Mouse (Mus musculus) adrenal gland, postnatal 36 days (tissue): ENCODE data around the gene Znhit2. TPM values are rescaled to one million over a fixed set of nuclear protein-coding genes. Genes with fewer than 3 reads are reported as not detected.
A peak's percentile ranks its signal among the peaks of the same experiment; 100 is the strongest.
"Not testable (repeated sequence)": the region's sequence is repeated elsewhere in the genome, so short reads cannot be mapped to it uniquely, and the experiment has no call there.

Source experiments
- DNase-seq, 2 experiments: peaks; one replicate each; pipeline ENCODE4 v3.0.0; 2021; ENCODE audit warnings: mixed read lengths in 1 of 2
- long read RNA-seq, 2 experiments: library from polyadenylated mRNA; stranded (forward); transcript quantifications; one replicate each; pipeline ENCODE4 v2.0.0; 2021; ENCODE audit warnings: borderline sequencing depth in 2 of 2
- total RNA-seq, 2 experiments: library from RNA; stranded (reverse); gene quantifications; 2 replicates each; pipeline ENCODE4 v1.2.3; 2021

Gene Znhit2
- 10 to 100 TPM; 29.7 to 34.8 TPM for total RNA-seq
- long read RNA-seq, experiment 1, transcript Znhit2-201 (1 exons, 1,281 nt) = major isoform, 94 of 94 reads
- long read RNA-seq, experiment 1, partial matches to known transcripts = 0 of 94 reads
- long read RNA-seq, experiment 1, other reads (novel, unspliced or antisense) = 0 of 94 reads
- long read RNA-seq, experiment 2, transcript Znhit2-201 (1 exons, 1,281 nt) = major isoform, 42 of 42 reads
- long read RNA-seq, experiment 2, partial matches to known transcripts = 0 of 42 reads
- long read RNA-seq, experiment 2, other reads (novel, unspliced or antisense) = 0 of 42 reads

DNA sequence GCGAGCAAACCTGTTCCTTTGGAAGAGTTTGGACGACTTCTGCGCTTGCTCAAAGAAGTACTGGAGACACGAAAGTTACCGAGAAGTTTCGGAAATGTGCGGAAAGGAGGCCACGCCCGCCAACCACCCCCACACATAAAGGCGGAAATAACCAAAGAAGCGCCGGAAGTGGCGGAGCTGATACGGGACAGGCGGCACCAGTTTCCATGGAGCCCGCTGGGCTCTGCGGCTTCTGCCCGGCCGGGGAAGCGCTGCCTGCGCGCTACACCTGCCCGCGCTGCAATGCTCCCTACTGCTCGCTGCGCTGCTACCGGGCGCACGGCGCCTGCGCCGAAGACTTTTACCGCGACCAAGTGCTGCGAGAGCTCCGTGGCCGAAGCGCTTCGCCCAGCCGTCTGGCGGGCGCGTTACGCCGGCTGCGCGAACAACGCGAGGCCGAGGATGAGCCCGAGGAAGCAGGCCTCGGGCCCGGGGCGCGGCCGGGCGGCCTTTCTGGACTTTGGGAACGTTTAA, at the start of gene Znhit2:
Gene Znhit2 (plus strand): TSS at position 172 of the 513 bp plus-strand sequence.
- peak; percentile 94 for DNase-seq

DNA sequence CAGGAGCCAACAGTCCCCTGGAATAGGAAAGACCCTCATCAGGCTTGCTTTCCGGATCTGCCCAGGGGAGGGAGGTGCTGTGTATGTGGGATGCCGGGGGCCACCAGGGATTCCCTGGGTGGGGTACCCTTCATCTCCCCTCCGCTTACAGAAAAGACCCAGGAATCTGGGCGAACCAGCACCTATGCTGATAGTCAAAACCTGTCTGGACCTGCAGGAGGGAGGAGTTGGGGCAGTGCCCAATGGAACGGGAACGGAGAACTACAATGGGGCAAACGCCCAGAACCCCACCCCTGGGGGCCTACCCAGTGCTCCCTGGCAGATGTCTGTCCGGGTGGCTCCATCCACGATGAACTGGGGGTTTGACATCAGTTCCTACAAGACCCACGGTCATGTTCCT, 47.3 kb upstream of the Znhit2 start:
- DNase-seq = no peak

DNA sequence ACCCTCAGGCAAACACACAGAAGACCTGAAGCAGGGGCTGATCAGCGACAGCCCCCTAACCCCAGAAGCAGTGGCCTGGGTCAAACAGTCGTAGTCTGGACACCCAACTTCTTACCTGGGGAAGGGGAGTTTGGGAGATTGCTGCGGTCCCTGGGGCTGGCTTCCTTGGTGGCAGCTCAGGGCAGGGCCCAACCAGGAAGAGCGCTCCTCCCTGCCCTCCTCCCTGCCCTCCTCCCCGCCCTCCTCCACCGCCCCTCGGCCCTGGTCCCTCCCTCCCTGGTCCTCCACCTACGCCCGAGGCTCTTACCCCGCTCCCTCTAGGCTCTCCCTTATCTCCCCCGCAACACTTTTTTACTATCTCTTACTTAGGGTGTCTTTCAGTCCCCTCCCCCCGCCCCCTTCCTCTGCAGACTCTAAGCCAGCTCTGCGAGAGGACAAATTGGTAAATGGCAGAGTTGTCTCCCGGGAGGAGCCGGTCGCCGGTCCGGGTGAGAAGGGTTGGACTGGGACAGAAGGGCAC, 45.9 kb upstream of the Znhit2 start:
- DNase-seq = peak; percentile 67 to 80

DNA sequence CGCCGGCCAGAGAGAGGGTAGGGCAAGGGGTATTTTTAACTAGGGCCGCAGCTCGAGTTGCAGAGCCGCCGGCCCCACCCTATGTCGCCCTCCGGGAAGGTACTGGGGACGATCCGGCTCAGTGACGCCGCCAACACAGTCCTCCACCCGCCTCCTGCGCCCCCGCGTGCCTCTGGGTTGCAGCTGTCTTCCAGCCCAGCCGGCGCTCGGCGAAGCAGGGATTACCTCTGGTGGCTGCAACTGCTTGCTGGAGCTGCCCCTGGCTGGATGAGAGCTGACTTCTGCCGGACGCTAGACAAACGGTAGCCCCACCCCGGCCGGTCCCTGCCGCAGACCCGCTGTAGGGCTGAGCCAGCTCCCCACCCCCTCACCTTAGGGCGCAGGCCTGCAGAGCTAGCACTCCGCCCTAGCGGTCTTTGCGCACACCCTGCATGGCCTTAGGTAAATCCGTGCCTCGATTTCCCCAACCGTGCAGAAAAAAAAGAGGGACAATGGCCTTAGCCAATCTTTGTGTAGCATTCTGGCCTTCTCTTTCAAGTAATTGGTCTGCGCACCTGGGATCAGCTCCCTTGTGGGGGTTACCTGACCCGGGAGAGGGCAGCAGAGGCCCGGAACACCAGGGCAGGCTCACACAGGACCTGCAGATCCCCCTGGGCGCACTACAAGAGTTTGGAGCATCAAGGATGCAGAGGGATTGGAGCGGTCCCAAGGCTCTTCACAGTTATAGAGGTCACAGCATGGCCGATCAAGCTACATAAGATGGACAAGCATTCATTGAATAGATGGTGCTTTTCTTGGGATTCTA, 45.3 kb upstream of the Znhit2 start, which contains the start of gene Capn1:
Gene Capn1 (minus strand): TSS at position 387 of the 805 bp plus-strand sequence.
- peak; percentile 83 to 86 for DNase-seq

DNA sequence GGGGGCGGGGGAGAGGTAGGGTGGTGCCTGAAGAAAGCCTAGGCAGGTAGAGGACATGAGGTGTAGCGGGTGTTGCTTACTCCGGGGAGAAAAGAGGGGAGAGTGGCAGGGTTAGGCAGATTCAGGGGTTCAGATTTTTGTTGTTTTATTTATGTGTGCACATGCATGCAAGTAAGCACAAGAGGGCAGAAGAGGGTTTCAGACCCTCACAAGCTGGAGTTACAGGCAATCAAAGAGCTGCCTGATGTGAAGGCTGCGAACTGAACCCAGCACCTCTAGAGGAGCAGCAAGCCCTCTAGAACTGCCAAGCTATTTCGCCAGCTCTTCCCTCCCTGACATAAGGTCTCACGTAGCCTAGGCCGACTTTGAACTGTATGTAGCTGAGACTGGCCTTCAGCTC, 44.5 kb upstream of the Znhit2 start:
- no peak for DNase-seq

DNA sequence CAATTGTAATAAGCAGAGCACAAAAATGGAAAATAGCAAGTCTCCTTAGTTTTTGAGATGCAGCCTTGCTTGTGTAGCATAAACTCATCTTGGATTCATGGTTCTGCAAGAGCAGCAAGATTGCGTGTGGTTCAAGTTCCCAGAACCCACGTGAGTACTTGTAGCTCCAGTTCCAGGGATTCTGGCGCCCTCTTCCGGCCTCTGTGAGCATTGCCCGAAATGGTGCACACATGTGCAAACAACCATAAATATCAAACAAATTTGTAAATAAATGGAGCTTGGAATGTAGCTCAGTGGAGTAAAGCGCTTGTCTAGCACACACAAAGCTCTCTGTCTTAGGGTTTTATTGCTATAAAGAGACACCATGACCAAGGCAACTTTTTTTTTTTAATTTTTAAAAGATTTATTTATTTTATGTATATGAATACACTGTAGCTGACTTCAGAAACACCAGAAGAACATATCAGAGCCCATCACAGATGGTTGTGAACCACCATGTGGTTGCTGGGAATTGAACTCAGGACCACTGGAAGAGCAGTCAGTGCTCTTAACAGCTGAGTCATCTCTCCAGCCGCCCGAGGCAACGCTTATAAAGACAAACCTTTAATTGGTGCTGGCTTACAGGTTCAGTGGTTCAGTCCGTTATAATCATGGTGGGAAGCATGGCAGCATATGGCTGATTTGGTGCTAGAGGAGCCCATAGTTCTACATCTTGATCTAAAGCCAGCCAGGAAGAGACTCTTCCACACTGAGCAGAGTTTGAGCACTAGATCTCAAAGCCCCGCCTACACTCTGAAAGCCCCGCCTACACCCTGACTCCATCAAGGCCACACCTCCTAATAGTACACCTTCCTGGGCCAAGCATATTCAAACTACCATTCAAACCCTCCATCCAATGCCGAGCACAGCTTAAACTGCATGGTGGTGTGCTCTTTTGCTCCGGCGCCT, 42.6 kb upstream of the Znhit2 start:
- DNase-seq = peak; percentile 91 to 92

DNA sequence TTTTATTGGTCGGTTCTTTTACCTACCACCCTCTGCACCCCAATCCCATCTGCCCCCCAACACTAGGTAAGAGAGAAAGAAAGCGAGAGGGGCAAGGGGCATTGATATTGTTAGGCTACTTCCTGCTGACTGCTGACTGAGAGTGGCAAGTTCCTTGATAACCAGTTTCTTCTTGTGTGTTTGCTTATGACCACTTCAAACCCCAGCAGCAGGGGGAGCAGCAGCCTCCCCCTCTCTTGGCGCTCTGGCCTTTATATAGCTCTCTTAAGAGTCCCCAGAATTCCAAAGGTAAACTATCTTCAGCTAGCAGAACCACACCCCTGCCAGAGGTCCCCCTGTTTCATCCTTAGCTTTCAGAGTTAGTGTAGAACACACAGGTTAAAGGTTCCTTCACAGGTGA, 40.7 kb upstream of the Znhit2 start:
- DNase-seq = no peak

DNA sequence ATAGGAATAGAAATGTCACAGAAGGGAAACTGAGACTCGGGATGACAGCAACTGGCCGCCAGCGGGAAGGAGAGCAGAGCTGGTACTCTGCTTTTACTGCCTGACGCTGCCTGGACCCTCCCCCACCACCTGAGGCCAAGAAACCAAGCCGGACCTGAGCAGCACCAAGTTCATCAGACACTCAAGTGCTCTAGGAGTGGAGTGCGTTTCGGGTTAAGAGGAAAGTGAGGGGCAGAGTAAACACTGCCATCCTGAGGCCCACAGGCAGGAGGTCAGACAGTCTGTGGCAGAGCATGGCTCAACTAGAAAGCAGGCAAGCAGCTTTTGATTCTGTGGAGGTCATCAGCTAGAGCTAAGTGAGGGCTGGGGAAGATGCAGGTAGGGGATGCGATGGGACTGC, 37.9 kb upstream of the Znhit2 start:
- DNase-seq = no peak

DNA sequence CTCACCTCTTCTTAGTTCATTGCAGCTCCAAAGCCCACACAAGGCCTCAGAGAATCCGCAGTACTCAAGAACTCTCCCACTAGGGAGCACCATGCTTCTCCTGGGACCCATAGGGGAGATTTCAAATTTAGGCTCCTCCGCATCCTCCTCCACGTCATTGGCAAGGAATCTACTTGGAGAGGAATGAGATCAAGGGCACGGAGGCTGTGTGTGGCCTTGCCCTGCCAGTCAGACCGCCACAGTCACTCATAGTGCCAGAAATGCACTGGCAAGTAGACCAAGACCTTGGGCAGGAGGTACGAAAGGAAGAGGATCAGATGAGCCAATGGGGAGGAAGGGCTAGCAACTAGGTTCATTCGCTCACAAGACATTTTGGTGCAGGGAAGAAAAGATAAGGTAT, 37.1 kb upstream of the Znhit2 start:
- peak; percentile 74 to 77 for DNase-seq

DNA sequence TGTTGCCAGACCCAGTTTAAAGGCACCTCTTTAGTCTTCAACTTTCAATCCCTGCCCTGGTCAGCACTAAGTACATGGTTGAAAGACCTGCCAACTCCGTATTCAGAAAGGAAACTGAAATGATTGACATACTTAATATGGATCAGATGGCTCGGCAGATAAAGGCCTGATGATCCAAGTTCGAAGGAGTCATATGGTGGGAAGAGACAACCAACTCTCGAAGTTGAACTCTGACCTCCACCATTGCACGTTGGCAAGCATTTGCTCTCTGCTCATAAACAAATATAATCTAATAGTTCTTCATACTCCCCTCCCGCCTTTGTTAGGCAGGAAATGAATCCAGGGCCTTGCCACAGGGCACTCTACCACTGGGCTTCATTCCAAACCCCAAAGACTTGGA, 32.0 kb upstream of the Znhit2 start:
- no peak for DNase-seq

DNA sequence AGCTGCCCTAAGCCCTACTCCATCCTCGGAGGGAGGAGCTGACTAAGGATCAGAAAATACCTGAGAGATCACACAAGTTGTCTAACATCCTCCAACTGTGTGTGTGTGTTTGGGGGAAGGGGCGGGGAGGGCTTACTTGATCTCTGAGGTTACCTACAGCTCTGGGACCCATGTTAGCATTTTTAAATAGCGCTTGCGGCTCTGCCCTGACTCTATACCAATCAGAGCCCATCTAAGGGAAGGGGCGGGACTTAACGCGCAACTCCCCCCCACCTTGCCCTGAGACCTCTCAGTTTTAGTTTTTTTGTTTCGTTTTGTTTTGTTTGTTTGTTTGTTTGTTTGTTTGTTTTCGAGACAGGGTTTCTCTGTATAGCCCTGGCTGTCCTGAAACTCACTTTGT, 31.6 kb upstream of the Znhit2 start:
- no peak for DNase-seq

DNA sequence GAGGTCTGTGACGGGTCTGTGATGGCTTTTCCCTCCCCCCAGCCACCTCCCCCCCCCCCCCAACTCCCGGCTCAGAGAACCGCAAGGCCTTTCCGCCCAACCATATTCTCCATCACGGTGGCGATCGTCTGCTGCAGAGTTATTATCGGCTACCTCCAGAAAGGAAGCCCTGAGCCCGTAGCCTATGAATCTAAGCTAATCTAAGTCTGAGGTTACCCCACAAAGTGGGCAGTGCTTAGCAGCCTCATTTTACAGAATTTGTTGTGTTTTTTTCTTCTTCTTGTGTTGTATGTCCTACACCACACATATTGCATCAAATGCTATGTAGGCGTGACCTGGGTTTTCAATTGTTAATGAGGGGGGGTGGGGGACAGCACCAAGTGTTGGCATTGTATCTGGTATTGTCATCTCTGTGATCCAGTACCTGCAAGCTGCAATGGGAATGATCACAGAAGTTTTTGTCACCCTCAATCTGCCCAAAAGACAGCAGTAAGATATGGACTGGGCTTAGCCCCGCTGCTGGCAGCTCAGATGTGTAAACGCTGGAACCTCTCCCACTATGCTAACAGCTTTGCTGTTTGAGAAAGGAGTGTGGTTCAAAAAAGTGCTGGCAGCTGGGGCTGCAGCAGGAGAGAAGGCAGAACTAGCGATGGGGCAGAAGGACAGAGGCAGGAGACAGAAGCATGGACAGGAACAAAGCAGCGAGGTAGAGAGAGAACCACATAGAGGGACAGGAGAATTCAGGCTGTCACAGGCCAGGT, 30.3 kb upstream of the Znhit2 start:
- DNase-seq = no peak

DNA sequence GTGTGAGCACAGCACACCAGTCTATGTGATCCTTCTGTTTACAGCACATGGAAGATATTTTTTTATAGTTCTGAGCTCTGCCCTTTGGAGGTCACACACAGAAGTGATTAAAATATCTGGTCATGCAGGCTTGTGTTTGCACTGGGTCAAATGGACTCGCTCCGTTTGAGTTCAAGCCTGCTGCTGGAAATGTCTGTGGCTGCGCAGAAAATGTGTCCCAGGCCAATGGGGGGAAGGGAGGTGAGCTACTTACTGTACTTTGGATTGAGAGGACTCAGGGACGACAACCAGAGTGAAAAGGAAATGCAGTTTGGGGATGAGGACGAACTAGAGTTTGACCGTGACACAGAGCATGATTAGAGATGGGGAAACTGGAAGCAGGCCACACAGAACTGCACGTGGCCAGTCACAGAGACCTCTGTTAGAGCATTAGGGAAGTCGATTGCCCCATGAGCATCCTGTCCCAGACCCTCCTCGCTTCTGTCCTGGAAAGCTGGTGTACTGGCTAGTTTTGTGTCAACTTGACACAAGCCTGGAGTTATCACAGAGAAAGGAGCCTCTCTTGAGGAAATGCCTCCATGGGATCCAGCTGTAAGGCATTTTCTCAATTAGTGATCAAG, 24.9 kb upstream of the Znhit2 start:
- no peak for DNase-seq

DNA sequence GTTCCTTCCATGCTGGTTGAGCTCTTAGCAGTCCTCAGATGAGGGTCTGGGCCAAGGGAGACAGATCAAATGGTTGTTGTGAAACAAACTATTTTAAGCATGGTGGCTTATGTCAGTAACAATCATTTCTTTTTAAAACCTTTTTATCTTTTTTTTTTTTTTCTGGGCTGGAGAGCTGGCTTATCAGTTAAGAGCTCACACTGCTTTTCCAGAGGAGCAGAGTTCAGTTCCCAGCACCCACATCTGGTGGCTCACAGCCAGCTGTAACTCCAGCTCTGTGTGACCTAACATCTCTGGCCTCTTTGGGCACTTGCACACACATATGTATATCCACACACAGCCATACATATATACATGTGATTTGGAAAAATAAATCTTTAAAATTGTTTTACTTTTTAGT, 23.3 kb upstream of the Znhit2 start:
- DNase-seq = no peak

DNA sequence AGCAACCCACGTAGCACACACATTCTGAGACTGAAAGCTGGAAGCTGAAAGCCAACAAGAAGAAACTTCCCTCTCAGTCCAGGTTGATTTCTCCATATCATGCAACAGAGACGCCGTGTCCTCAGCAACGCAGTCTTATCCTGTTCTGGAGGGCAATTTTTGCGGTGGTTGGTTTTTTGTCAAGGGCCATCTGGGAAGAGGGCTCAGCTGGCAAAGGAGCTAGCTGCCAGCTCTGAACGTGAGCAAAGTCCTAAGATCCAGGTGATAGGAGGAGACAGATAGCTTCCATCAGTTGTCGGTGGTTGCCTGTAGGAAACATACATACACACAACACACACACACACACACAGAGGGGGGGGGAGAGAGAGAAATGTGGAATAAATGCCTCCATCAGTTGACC, 22.7 kb upstream of the Znhit2 start:
- no peak for DNase-seq

DNA sequence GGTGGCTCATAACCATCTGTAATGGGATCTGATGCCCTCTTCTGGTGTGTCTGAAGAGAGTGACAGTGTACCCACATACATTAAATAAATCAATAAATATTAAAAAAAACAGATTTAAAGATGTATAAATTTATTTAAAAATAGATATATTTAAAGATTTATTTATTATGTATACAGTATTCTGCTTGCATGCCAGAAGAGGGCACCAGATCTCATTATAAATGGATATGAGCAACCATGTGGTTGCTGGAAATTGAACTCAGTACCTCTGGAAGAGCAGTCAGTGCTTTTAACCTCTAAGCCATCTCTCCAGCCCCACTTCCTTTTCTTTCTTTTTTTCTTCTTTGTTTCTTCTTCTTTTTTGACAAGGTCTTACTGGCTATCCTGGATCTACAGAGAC, 21.0 kb upstream of the Znhit2 start:
- DNase-seq = no peak

DNA sequence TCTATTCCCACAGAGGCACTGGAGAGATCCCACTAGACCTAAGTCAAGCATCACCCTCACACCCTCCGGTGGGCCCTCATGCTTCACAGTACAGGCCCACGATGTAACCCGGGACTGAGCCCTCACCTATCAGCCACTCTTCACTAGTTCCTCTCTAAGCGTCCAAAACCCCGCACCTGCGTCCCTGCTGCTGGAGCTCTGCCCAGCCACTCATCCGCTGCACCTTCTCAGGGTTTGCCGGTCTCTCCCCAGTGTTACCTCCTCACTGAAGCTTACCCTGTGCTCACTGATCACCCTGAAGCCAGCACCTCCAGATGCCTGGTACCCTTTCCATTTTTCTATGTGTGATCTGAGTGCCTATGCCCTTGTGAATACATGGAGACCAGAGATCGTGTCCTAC, 18.7 kb upstream of the Znhit2 start:
- DNase-seq = no peak

DNA sequence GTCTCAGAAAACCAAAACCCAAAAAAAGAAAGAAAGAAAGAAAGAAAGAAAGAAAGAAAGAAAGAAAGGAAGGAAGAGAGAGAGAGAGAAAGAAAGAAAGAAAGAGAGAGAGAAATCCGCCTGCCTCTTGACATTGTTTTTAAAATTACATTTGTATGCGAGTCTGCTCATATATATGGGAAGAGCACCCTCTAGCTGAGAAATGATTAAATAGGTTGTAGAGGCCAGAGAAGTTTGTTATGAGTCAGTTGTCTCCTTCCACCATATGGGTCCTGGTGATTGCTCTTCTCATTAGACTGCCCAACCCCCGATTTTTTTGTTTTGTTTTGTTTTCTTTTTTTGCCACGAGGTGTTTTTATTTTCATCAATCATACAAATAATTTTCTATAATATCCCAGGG, 16.9 kb upstream of the Znhit2 start:
- not testable (repeated sequence) for DNase-seq

DNA sequence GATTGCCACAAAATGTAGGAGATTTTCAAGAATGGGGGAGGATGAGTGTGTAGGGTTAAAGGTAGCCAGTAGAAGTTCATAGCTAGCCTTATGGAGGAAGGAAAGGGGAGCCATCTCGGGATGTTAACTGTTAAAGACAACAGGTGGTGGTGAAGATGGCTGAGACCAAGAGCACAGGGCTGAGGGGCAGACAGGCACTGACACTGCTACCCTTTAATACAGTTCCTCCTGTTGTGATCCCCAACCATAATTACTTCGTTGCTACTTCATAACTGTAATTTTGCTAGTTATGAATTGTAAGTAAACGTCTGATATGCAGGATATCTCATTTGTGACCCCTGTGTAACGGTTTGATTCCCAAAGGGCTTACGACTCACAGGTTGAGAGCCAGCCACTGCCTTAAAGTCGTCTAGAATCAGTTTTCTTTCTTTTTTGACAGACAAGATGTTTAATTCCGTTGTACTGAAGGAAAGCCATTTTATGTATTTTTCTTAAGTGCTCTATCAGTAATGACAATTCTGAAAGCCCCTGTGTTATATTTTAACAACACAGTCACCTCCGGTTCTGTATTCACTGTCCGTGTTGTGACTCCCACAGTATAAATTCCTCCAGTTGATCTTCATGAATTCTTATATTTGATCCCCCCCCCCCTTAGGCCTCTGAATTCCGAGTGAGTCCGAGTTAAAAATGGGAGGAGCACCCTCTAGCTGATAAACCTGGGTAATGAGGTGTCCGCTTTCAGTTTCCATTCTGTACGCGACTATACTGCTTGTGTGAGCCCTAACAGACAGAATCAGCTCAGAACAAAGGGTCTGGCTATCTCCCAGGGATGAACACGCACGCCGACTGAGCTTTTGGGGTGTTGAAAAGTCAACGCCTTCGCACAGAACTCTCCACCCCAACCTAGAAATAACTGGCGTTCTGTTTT, 15.4 kb upstream of the Znhit2 start:
- DNase-seq = no peak
